Mouse (Mus musculus) left cerebral cortex, adult 8-10 months (tissue): ENCODE measurements at regions not wholly inside any gene's neighbourhood (a gene's known extent, or its start where the extent isn't known, plus 50 kb on each side); places are given as distances from the start of the nearest gene placed in this dataset.

Source experiments
- DNase-seq, 2 experiments: peaks; one replicate each; pipeline ENCODE4 v3.0.0; 2022; ENCODE audit warnings: low spot score in 2 of 2

- DNase-seq = no peak
These were observed 547.9 kb upstream of the Mgmt start for GRCm38 (mm10) chr7:136346531-136346930.

GRCm38 (mm10) chr7:136348309-136348708 is 546.1 kb upstream of the Mgmt start:
- DNase-seq = no peak

GRCm38 (mm10) chr7:136349651-136350050 is 544.8 kb upstream of the Mgmt start:
- no peak for DNase-seq

- no peak for DNase-seq
These were observed 537.4 kb upstream of the Mgmt start for GRCm38 (mm10) chr7:136357011-136357410.

GRCm38 (mm10) chr7:136365318-136366211 is 528.8 kb upstream of the Mgmt start:
- no peak for DNase-seq

GRCm38 (mm10) chr7:136377259-136377658 is 517.2 kb upstream of the Mgmt start:
- DNase-seq = no peak

- DNase-seq = no peak
These were observed 516.7 kb upstream of the Mgmt start for GRCm38 (mm10) chr7:136377742-136378141.

GRCm38 (mm10) chr7:136378321-136378720 is 516.1 kb upstream of the Mgmt start:
- DNase-seq = no peak

GRCm38 (mm10) chr7:136379319-136379718 is 515.1 kb upstream of the Mgmt start:
- no peak for DNase-seq

GRCm38 (mm10) chr7:136379741-136380140 is 514.7 kb upstream of the Mgmt start:
- no peak for DNase-seq

GRCm38 (mm10) chr7:136383296-136383695 is 511.1 kb upstream of the Mgmt start:
- no peak for DNase-seq

- no peak for DNase-seq
These were observed 506.7 kb upstream of the Mgmt start for GRCm38 (mm10) chr7:136387736-136388135.

GRCm38 (mm10) chr7:136390066-136390465 is 504.3 kb upstream of the Mgmt start:
- no peak for DNase-seq

GRCm38 (mm10) chr7:136393454-136393853 is 501.0 kb upstream of the Mgmt start:
- no peak for DNase-seq

- no peak for DNase-seq
These were observed 498.6 kb upstream of the Mgmt start for GRCm38 (mm10) chr7:136395838-136396237.

GRCm38 (mm10) chr7:136397101-136397500 is 497.3 kb upstream of the Mgmt start:
- no peak for DNase-seq

GRCm38 (mm10) chr7:136402688-136403597 is 491.5 kb upstream of the Mgmt start:
- DNase-seq = no peak

GRCm38 (mm10) chr7:136405391-136405790 is 489.0 kb upstream of the Mgmt start:
- DNase-seq = no peak

GRCm38 (mm10) chr7:136406258-136407100 is 487.9 kb upstream of the Mgmt start:
- DNase-seq = no peak

GRCm38 (mm10) chr7:136414808-136415207 is 479.6 kb upstream of the Mgmt start:
- no peak for DNase-seq

GRCm38 (mm10) chr7:136417327-136417726 is 477.1 kb upstream of the Mgmt start:
- DNase-seq = no peak
